Mouse (Mus musculus) kidney, adult 2 months (tissue): Measurements from ENCODE around the gene Gm14137.

Experiments
- CTCF ChIP-seq: fragments of 200-500 bp; conservative IDR thresholded peaks from 2 replicates; pipeline ENCODE4 v1.5.1; 2011; ENCODE audit warnings: low read depth, mild to moderate bottlenecking, control low read depth, low read length, moderate library complexity, mixed read lengths; ENCODE audit not compliant: insufficient read depth, insufficient read length
- POLR2A ChIP-seq: fragments of 200-500 bp; IDR thresholded peaks from one replicate; pipeline ENCODE4 v1.6.1; 2011; ENCODE audit warnings: low read depth, low read length, control low read depth

- TF ChIP-seq CTCF (no peak), POLR2A (no peak)
These were observed 19.6 kb upstream of the Gm14137 start for GRCm38 (mm10) chr2:119154683-119155082.
